Mouse (Mus musculus): ENCODE data around the gene Apobec4. TPM values are rescaled to one million over a fixed set of nuclear protein-coding genes. Genes with fewer than 3 reads are reported as not detected.

Apobec4 gene
- not detected in 2 replicates for polyA plus RNA-seq (2016; fragmentation: Nextera tagmentation; extraction: Ambion mirVana)

GRCm38 (mm10) chr1:152750312-152750965, at the start of gene Apobec4:
TSS of gene Apobec4 (plus strand) at chr1:152750551.
- Histone ChIP-seq H3K9me3 (no peaks in the 10 kb centered on the region), H3K4me1 (replicated peaks) (0 out of 2 replicates have a peak, but pooled peaks cover 9% of the 10 kb centered on the region), H3K4me3 (no peak within 1 kb of the TSS), H3K27ac (no peak within 1 kb of the TSS), H3K36me3 (no peaks in the 10 kb centered on the region), H3K27me3 (ENCODE audit: insufficient read depth, poor library complexity, severe bottlenecking) (no peaks in the 10 kb centered on the region)
- 70% methylated on average over 13 of the region's 13 CpGs for WGBS
- DNase-seq (ENCODE audit: low spot score), result no peak

DNA sequence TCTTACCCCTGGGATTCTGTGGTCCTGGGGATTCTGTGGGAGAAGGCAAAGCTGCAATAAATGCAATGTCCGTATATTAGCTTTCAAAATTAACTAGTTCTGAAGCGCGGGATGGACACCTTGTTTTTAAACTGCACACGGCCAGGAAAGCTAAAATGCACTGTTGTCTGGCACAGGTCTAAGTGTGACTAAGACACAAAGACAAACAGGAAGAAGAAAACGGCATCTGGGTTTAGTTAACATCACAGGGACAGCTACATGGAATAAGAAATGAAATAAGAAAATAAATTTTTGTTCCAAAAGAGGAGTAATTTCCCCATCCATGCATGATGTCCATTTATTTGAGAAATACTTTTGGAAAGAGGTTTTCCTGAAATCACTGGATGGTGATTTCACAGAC, 49.3 kb upstream of the Apobec4 start:
- peaks cover 18% of the 10 kb centered on the region for H3K4me1 ChIP-seq (replicated peaks)
- H3K4me3 ChIP-seq, result no peak overlapping the region
- no peak overlapping the region for H3K27ac ChIP-seq
- WGBS, result 87% methylated on average over 5 of the region's 5 CpGs
- H3K27me3 ChIP-seq (ENCODE audit: insufficient read depth, poor library complexity, severe bottlenecking), result no peaks in the 10 kb centered on the region
- no peaks in the 10 kb centered on the region for H3K9me3 ChIP-seq
- no peaks in the 10 kb centered on the region for H3K36me3 ChIP-seq
- no peak for DNase-seq (ENCODE audit: low spot score)

- H3K9me3 ChIP-seq, result no peaks in the 10 kb centered on the region
Observed at GRCm38 (mm10) chr1:152702920-152703319, 47.4 kb upstream of the Apobec4 start.

DNA sequence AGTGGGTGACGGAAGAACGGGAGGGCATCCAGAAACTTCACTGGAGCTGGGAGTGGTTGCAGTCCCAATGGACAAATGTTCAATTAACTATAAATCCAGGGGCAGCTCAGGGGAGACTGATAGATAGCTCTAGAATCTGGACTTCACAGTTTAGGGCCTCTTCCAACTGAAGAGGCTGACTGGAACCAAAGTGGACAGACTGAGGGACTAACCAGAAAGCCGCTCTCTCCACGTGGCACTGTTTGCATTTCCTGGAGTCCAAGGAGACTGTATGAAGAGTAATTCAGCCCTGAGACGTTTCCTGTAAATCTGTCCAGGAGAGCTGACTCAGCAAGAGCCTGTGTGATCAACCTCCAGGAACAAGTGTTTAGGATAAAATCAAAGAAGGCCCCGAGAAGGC, 46.4 kb upstream of the Apobec4 start:
- H3K4me1 ChIP-seq (replicated peaks), result peaks cover 18% of the 10 kb centered on the region
- no peak overlapping the region for H3K27ac ChIP-seq
- H3K9me3 ChIP-seq, result no peaks in the 10 kb centered on the region
- no peak for DNase-seq (ENCODE audit: low spot score)
- H3K27me3 ChIP-seq (ENCODE audit: insufficient read depth, poor library complexity, severe bottlenecking), result no peaks in the 10 kb centered on the region
- no peaks in the 10 kb centered on the region for H3K36me3 ChIP-seq
- WGBS, result 72% methylated on average over 6 of the region's 6 CpGs
- H3K4me3 ChIP-seq, result no peak overlapping the region

More at GRCm38 (mm10) chr1:152702920-152703319, 47.4 kb upstream of the Apobec4 start:
- Histone ChIP-seq H3K27ac (no peak overlapping the region), H3K27me3 (ENCODE audit: insufficient read depth, poor library complexity, severe bottlenecking) (no peaks in the 10 kb centered on the region), H3K4me1 (replicated peaks) (peaks cover 18% of the 10 kb centered on the region), H3K4me3 (no peak overlapping the region), H3K36me3 (no peaks in the 10 kb centered on the region)
- WGBS, result 40% methylated on average over 6 of the region's 6 CpGs
- no peak for DNase-seq (ENCODE audit: low spot score)

DNA sequence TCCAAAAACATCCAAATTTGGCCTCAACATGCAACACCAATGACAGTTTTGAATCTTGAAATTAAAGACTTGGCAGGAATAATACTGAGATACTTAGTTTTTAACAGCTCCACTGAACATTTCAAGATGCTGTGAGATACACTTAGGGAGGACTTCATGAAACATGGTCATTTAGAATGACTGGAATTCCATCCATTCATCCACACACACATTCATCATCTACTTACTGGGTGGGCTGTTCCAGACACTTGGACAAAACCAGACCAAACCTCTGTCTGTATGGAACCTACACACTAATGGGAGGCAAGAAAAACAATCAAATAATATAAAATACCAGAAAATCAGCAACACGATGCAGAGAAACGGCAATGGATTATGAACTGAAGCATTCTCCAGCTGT, 42.8 kb upstream of the Apobec4 start:
- Histone ChIP-seq H3K9me3 (no peaks in the 10 kb centered on the region), H3K27me3 (ENCODE audit: insufficient read depth, poor library complexity, severe bottlenecking) (no peaks in the 10 kb centered on the region), H3K27ac (no peak overlapping the region), H3K4me3 (no peak overlapping the region), H3K4me1 (replicated peaks) (peaks cover 18% of the 10 kb centered on the region), H3K36me3 (no peaks in the 10 kb centered on the region)
- 96% methylated on average over 2 of the region's 2 CpGs for WGBS
- DNase-seq (ENCODE audit: low spot score), result no peak

DNA sequence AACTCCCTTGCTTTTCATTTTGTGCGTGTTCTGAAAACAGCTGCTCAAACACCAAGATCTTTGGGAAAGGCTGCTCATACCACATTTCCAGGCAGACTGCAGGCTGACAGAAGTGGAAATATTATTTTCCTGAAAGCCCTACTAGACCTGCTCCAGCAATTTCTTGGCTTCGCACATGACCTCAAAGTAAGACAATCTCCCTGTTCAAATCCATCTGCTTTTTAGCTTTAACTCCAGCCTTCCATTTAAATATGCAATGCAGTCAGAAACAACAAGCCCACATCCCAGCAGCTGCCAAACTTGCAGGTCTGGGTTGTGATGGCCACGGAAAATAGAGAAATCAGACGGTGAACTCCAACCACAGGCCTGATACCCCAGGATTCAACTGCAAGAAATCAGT, 39.3 kb upstream of the Apobec4 start:
- Histone ChIP-seq H3K4me1 (replicated peaks) (peaks cover 4% of the 10 kb centered on the region; the same call in 1 of the 2 replicates), H3K4me3 (no peak overlapping the region), H3K27ac (no peak overlapping the region), H3K36me3 (no peaks in the 10 kb centered on the region), H3K9me3 (no peaks in the 10 kb centered on the region), H3K27me3 (ENCODE audit: insufficient read depth, poor library complexity, severe bottlenecking) (no peaks in the 10 kb centered on the region)
- 93% methylated on average over 4 of the region's 4 CpGs for WGBS
- DNase-seq (ENCODE audit: low spot score), result no peak

DNA sequence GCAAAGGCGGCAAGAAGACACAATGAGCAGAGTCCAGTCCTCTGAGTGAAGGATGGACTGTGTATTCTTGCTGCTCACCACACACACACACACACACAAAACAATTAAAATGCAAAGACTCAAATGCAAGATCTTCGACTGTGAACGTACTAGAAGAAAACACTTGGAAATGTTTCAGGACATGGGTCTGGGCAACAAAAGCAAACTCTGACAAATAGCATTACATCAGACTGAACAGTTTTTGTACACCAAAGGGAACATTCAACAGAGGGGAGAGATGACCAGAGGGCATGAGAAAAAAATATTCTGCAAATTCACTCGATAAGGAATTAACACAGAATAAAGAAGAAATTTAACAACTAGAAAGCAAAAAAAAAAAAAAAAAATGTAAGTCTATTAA, 36.4 kb upstream of the Apobec4 start:
- Histone ChIP-seq H3K4me1 (replicated peaks) (peaks cover 10% of the 10 kb centered on the region), H3K27ac (no peak overlapping the region), H3K36me3 (no peaks in the 10 kb centered on the region), H3K9me3 (no peaks in the 10 kb centered on the region), H3K4me3 (no peak overlapping the region), H3K27me3 (ENCODE audit: insufficient read depth, poor library complexity, severe bottlenecking) (no peaks in the 10 kb centered on the region)
- 83% methylated on average over 4 of the region's 4 CpGs for WGBS
- no peak for DNase-seq (ENCODE audit: low spot score)

DNA sequence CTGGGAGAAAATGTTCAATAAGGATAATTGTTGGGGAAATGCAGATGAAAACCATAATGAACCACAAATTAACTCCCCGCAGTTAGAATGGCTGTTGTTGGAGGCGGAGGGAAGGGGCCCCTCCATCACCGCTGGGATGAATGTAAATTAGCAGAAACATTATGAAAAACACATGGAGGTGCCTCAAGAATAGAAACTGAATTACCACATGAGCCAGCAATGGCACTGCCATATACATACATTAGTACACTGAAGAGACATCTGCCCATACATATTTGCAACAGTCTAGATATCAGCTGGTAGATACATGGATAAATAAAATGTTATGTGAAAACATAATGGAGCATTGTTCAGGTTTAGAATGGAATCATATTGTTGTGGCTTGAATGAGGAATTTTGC, 35.9 kb upstream of the Apobec4 start:
- Histone ChIP-seq H3K27ac (no peak overlapping the region), H3K36me3 (no peaks in the 10 kb centered on the region), H3K27me3 (ENCODE audit: insufficient read depth, poor library complexity, severe bottlenecking) (no peaks in the 10 kb centered on the region), H3K4me3 (no peak overlapping the region), H3K9me3 (no peaks in the 10 kb centered on the region), H3K4me1 (replicated peaks) (peaks cover 10% of the 10 kb centered on the region)
- DNase-seq (ENCODE audit: low spot score), result no peak
- WGBS, result 78% methylated on average over 3 of the region's 3 CpGs

DNA sequence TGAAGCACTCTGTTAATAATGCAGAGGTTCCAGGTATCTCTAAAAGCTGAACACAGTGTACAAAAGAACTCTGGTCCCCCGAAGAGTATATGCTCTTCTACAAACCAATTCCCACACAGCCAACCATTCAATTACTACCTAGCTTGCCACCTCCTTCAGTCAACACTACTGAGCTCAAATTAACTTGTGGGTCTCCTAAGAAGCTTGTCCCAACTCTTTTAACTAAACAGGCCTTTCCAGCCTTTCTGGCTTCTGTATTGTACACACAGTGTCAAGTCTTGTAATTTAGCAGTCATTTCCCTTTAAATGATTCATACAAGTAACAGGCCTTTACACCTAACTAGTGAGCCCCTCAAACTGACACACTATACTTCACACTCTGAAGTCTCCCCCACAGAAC, 33.0 kb upstream of the Apobec4 start:
- Histone ChIP-seq H3K4me1 (replicated peaks) (peaks cover 10% of the 10 kb centered on the region), H3K9me3 (no peaks in the 10 kb centered on the region), H3K36me3 (no peaks in the 10 kb centered on the region), H3K27me3 (ENCODE audit: insufficient read depth, poor library complexity, severe bottlenecking) (no peaks in the 10 kb centered on the region), H3K27ac (no peak overlapping the region), H3K4me3 (no peak overlapping the region)
- WGBS, result 87% methylated on average over 1 of the region's 1 CpGs
- no peak for DNase-seq (ENCODE audit: low spot score)

- Histone ChIP-seq H3K27ac (no peak overlapping the region), H3K4me3 (no peak overlapping the region), H3K36me3 (no peaks in the 10 kb centered on the region), H3K27me3 (ENCODE audit: insufficient read depth, poor library complexity, severe bottlenecking) (no peaks in the 10 kb centered on the region), H3K4me1 (replicated peaks) (peaks cover 10% of the 10 kb centered on the region), H3K9me3 (no peaks in the 10 kb centered on the region)
- 71% methylated on average over 6 of the region's 6 CpGs for WGBS
- DNase-seq (ENCODE audit: low spot score), result no peak
Observed at GRCm38 (mm10) chr1:152718200-152718599, 32.2 kb upstream of the Apobec4 start.

DNA sequence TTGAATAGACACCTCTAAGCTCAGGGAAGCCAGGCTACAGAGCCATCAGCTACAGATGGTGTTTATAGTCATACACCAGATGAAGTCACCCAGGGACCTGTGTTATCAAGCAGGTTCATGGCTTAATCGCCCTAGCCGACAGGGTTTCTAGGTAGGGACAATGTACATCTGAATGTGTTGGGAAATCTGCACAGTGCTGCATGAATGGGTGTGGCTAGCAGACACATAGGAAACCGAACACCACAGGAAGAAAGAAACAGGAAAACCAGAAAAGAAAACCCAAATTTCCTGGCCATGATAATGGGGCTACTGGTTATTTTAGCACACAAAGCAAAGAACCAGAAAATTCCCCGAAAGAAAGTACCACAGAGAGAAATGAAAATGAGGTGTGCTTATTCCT, 29.4 kb upstream of the Apobec4 start:
- Histone ChIP-seq H3K4me3 (no peak overlapping the region), H3K27ac (no peak overlapping the region), H3K9me3 (no peaks in the 10 kb centered on the region), H3K4me1 (replicated peaks) (peaks cover 7% of the 10 kb centered on the region), H3K27me3 (ENCODE audit: insufficient read depth, poor library complexity, severe bottlenecking) (no peaks in the 10 kb centered on the region), H3K36me3 (no peaks in the 10 kb centered on the region)
- DNase-seq (ENCODE audit: low spot score), result no peak
- WGBS, result 87% methylated on average over 4 of the region's 4 CpGs

DNA sequence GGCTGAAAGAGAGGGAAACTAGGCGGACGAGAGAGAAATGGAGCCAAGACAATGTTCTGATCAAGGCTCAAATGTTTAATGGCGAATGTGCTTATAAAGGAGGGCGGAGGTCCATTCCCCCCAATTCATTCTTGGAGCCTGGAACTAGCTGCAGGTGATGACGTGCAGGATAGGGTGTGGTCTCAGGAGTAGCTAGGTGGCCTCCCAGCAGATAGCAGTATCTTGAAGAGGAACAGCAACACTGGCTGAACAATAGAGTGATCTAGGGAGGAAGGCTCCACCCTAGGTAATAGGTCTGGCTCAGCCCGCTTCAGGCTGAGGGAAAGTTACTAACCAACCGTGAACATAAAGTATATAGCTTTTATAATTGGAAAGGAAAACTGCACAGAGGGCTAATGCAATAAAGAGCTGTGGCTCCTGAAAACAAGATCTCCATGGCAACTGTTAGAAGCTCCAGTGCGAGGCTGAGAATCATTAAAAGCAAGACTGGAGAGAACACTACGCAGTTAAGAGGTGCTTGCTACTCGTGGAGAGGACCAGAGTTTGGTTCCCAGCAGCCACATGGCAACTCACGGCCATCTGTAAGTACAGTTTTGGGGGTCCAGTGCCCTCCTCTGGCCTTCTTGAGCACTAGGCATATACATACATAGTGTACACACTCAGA, 28.7 kb upstream of the Apobec4 start:
- no peaks in the 10 kb centered on the region for H3K27me3 ChIP-seq (ENCODE audit: insufficient read depth, poor library complexity, severe bottlenecking)
- H3K4me3 ChIP-seq, result no peak overlapping the region
- no peak overlapping the region for H3K27ac ChIP-seq
- no peak for DNase-seq (ENCODE audit: low spot score)
- no peaks in the 10 kb centered on the region for H3K9me3 ChIP-seq
- 90% methylated on average over 11 of the region's 11 CpGs for WGBS
- H3K36me3 ChIP-seq, result no peaks in the 10 kb centered on the region
- H3K4me1 ChIP-seq (replicated peaks), result peaks cover 7% of the 10 kb centered on the region

- no peak for DNase-seq (ENCODE audit: low spot score)
- H3K36me3 ChIP-seq, result no peaks in the 10 kb centered on the region
- H3K27me3 ChIP-seq (ENCODE audit: insufficient read depth, poor library complexity, severe bottlenecking), result no peaks in the 10 kb centered on the region
- H3K9me3 ChIP-seq, result no peaks in the 10 kb centered on the region
- no peak overlapping the region for H3K27ac ChIP-seq
- H3K4me3 ChIP-seq, result no peak overlapping the region
- no peaks in the 10 kb centered on the region for H3K4me1 ChIP-seq (replicated peaks)
Observed at GRCm38 (mm10) chr1:152724286-152724685, 26.1 kb upstream of the Apobec4 start.
